Mouse (Mus musculus): ENCODE measurements around the gene Fbxl13.
A peak's percentile ranks its signal among the peaks of the same experiment; 100 is the strongest.
"Not testable (repeated sequence)": the region's sequence is repeated elsewhere in the genome, so short reads cannot be mapped to it uniquely, and the experiment has no call there.

Gene Fbxl13

DNA sequence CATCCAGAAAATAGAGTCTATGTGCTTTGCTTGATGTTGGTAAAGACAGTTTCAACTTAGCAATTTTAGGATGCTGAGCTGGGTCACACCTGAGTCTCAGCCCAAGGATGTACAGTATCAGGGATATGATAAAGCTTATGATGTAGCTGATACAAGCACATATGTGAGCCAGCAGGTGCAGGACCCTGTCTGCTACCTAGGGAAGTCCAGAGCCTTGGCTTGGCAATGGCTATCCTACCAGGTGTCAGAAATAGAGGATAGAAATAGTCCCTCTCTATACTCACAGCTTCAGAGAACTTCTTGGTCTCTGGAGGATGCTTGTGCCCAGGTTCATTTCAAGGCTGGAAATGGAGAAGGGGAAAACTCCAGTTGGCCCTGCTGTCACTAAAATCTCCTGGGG lies 19.5 kb downstream of the Fbxl13 start:
- DNase-seq (ENCODE audit: low read depth, low spot score): no peak
- no peaks in the 10 kb centered on the region for H3K36me3 ChIP-seq (ENCODE audit: control insufficient read depth, insufficient read depth, low read length, poor library complexity, severe bottlenecking)

DNA sequence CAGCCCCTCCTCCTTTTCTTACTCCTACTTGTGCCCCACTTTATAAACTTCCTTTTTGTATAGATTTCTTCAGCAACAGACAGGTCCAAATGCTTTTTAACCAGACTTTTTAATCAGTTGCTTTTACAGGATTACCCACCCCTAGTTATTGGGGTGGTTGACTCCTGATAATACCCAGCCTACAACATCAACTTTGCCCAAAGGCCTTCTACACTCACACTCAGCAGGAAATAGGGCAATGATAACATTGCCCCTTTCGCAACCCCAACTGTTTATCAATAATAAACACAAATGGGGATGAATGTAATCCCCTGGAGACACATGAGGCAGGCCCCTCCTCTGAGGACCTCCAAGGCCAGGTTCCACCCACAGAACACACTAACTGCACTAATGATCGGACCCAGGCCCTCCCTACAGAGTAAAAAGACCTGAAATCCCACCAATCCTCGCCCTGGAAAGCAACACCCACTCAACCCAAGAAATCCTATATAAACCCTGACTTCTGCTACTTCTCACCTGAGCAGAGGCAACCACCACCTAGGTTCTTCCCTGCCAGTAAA lies 28.9 kb downstream of the Fbxl13 start:
- Histone ChIP-seq H3K27me3 (ENCODE audit: control insufficient read depth, insufficient read depth, low read length, poor library complexity, severe bottlenecking) (no peaks in the 10 kb centered on the region), H3K36me3 (ENCODE audit: control insufficient read depth, insufficient read depth, low read length, poor library complexity, severe bottlenecking) (no peaks in the 10 kb centered on the region)
- DNase-seq (ENCODE audit: low read depth, low spot score): no peak

More for the DNA sequence above, 19.5 kb downstream of the Fbxl13 start:
- no peaks in the 10 kb centered on the region for H3K27me3 ChIP-seq (ENCODE audit: control insufficient read depth, insufficient read depth, low read length, poor library complexity, severe bottlenecking)

DNA sequence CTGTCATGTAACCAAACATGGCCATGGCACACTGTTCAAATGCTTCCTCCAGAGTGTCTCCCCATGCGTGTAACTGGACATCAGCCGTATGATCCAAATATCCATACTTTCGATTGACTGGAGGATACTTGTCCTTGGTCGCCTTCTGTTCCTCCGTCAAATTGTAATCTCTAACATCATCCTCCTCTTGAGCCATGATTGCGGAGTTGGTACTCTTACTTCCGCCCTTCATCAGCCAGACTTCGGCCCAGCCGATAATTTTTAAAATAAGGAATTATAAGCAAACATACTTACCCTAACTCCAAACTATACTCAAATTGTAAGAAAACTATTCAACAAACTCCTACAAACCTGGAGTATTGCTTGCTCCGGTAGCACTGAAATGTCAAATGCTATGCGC lies 31.1 kb downstream of the Fbxl13 start:
- H3K27me3 ChIP-seq (ENCODE audit: control insufficient read depth, insufficient read depth, low read length, poor library complexity, severe bottlenecking); DNase-seq (ENCODE audit: low read depth, low spot score); H3K36me3 ChIP-seq (ENCODE audit: control insufficient read depth, insufficient read depth, low read length, poor library complexity, severe bottlenecking): not testable (repeated sequence)

DNA sequence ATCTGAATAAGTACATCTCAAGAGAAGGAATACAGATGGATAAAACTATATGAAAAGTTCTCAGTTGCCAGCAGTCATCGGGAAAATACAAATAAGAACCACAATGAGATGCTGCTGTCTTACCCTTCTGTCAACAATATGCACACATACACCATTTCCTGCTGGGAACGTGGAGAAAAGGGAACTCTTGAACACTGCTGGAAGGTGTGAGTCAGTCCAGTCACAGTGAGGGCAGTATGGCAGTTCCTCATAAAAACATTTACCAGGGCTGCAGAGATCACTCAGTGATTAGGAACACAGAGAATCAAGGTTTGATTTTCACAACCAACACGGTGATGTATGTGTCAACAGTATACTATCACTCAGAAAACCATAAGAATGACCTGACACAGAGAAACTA lies 34.4 kb downstream of the Fbxl13 start:
- DNase-seq (ENCODE audit: low read depth, low spot score): no peak
- H3K27me3 ChIP-seq (ENCODE audit: control insufficient read depth, insufficient read depth, low read length, poor library complexity, severe bottlenecking): no peaks in the 10 kb centered on the region
- H3K36me3 ChIP-seq (ENCODE audit: control insufficient read depth, insufficient read depth, low read length, poor library complexity, severe bottlenecking): no peaks in the 10 kb centered on the region

DNA sequence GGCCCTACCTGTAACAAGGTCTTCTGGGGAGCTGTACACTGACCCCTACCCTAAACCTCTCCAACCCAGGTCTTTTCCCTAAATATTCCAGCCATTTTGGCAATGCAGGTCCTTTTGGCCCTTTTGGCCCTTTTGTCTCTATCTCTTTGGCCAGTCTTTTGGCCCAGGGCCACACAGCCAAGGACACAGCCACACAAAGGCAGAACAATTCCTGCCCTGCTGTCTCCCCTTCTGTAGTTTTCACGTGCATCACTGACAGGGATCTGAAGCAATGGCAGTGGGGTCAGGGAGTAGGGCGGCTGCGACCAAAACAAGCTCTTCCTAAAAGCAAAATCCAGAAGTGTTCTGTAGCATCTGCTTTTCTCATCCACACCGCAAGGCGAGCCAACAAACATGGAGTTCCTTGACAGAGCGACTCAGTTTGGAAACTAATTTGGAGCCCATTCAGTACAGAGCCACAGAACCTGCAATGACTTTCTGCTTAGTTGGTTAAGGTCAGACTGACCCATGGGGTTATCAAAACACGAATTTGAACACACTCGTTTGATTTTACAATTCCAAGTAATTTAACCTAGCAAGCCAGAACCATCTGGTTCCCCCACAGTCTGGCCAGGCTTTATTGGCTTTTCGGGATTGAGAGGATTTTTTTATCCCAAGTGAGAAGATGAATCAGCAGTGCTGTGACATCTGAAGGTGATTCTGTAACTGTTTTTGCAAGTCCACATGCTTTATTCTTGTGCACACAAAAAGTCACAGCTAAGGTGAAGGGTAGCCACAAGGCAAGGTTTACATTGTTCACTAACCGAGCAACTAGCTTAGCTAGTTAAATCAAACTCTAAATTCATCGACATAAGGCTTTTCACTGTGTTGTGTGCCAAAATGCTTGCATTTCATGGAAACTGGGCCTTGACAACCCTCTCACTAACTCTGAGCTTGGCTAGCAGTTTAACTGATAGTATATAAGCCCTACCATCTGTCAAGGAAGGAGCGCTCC lies 36.8 kb downstream of the Fbxl13 start:
- no peak for DNase-seq (ENCODE audit: low read depth, low spot score)
- Histone ChIP-seq H3K36me3 (ENCODE audit: control insufficient read depth, insufficient read depth, low read length, poor library complexity, severe bottlenecking) (no peaks in the 10 kb centered on the region), H3K27me3 (ENCODE audit: control insufficient read depth, insufficient read depth, low read length, poor library complexity, severe bottlenecking) (no peaks in the 10 kb centered on the region)

DNA sequence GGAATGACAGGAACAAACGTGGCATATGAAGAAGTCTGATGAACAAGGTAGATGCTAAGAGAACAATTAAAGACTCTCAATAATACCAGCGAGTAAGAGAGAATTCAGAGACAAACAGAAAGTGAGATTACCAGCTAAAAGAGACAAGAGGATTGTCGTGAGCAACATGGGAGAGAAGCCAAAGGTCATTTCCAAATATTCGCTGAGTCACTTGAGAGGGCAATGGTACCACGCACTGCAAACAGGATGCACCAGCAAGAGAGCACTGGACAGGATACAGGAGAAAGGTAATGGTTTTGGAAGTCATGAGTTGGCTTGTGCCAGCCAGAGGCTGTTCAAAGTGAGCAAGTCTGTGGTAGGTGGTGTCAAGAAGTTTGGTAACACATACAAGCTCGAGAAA lies 39.5 kb downstream of the Fbxl13 start:
- DNase-seq (ENCODE audit: low read depth, low spot score): no peak
- no peaks in the 10 kb centered on the region for H3K36me3 ChIP-seq (ENCODE audit: control insufficient read depth, insufficient read depth, low read length, poor library complexity, severe bottlenecking)
- no peaks in the 10 kb centered on the region for H3K27me3 ChIP-seq (ENCODE audit: control insufficient read depth, insufficient read depth, low read length, poor library complexity, severe bottlenecking)

DNA sequence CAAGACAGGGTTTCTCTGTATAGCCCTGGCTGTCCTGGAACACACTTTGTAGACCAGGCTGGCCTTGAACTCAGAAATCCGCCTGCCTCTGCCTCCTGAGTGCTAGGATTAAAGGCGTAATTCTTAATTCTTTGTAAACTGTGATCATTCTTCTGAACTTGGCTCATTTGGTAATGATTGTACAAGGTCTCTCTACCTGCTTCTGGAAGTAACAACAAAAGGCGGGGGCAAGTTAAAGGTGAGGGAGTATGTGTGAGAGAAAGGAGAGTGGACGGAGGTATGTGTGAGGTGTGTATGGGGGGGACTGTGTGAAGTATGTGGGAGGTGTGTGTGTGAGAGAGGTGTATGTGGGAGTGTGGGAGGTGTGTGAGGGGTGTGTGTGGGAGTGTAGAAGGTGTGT lies 45.5 kb downstream of the Fbxl13 start:
- H3K36me3 ChIP-seq (ENCODE audit: control insufficient read depth, insufficient read depth, low read length, poor library complexity, severe bottlenecking): no peaks in the 10 kb centered on the region
- H3K27me3 ChIP-seq (ENCODE audit: control insufficient read depth, insufficient read depth, low read length, poor library complexity, severe bottlenecking): no peaks in the 10 kb centered on the region
- no peak for DNase-seq (ENCODE audit: low read depth, low spot score)

DNA sequence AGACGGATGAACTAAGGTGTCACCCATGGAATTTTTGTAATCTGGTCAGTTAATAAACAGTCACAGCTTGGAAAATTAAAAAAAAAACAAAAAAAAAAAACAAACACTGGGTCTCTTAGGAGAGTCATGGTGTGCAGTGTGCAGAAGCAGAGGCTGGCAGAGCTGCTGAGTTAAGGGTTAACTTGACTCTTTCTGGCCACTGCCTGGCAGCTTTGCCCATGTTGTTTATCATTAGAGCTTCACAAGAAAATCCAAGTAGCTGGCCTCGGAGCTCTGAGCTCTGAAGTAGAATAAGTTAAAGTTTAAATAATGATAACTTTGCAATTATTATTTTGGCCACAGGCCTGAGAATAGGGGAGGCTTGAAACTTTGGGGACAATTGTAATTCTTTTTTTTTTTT lies 45.9 kb downstream of the Fbxl13 start:
- H3K36me3 ChIP-seq (ENCODE audit: control insufficient read depth, insufficient read depth, low read length, poor library complexity, severe bottlenecking); DNase-seq (ENCODE audit: low read depth, low spot score); H3K27me3 ChIP-seq (ENCODE audit: control insufficient read depth, insufficient read depth, low read length, poor library complexity, severe bottlenecking): not testable (repeated sequence)

DNA sequence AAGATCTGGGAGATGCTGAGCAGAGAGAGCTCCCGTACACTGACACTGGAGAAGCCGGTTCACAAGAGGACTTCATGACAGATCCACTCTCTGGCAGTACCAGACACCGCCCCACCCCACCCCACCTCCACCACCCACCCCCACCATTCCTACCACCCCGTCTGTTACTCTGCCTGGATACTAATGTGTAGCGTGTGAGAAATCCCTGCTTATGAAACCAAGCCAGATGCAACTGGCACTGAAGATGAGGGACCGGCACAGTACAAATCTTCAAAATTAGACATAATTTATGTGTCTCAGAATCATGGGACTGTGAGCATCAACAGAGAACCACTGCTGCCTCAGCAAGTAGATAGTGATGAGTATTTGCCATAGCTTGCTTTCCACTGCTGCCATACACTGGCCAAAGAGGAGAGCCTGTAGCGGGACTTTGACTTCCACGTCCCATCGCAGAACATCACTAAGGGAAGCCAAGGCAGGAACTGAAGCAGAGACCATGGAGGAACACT lies 52.2 kb downstream of the Fbxl13 start:
- no peak for DNase-seq (ENCODE audit: low read depth, low spot score)
- peaks cover 2% of the 10 kb centered on the region; the same call in 1 of the 2 replicates for H3K27me3 ChIP-seq (ENCODE audit: control insufficient read depth, insufficient read depth, low read length, poor library complexity, severe bottlenecking)
- H3K36me3 ChIP-seq (ENCODE audit: control insufficient read depth, insufficient read depth, low read length, poor library complexity, severe bottlenecking): no peaks in the 10 kb centered on the region

DNA sequence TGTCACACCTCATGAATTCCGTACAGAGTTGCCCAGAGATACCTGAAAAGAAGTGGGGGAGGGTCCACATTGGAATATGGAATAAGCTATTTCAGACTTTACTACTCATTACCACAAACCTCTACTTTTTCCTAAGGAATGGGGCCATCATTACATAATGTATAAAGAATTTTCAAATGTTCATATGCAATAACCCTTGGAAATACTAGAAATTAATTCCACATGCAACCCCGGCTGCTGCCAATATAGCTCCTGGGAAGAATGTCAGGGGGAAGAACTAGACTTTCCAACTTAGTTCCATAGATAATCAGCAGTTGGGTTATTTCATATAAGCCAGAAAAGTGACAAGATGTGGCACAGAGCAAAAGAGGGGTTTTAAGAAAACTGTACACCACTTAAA lies 53.3 kb downstream of the Fbxl13 start:
- Histone ChIP-seq H3K27me3 (ENCODE audit: control insufficient read depth, insufficient read depth, low read length, poor library complexity, severe bottlenecking) (peaks cover 2% of the 10 kb centered on the region; the same call in 1 of the 2 replicates), H3K36me3 (ENCODE audit: control insufficient read depth, insufficient read depth, low read length, poor library complexity, severe bottlenecking) (no peaks in the 10 kb centered on the region)
- DNase-seq (ENCODE audit: low read depth, low spot score): no peak

DNA sequence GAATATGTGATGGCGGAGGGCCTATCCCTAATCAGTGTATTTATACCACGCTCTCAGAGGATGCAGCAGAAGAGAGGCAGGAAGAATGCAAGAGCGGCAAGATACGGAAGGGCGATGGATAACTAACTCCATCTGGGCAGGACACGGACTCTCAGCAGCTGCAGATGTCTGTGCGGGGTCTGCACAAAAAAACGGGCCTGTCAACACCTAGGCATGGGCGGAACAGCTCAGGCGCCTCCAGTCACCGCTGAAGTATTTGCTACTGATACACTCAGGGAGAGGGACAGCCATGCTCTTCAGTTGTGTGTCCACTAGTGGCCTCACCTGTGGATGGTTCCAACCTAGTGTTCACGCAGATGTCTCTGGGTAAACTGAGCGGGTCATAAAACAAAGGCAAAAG lies 57.2 kb downstream of the Fbxl13 start:
- peaks cover 2% of the 10 kb centered on the region; the same call in 1 of the 2 replicates for H3K27me3 ChIP-seq (ENCODE audit: control insufficient read depth, insufficient read depth, low read length, poor library complexity, severe bottlenecking)
- H3K36me3 ChIP-seq (ENCODE audit: control insufficient read depth, insufficient read depth, low read length, poor library complexity, severe bottlenecking): no peaks in the 10 kb centered on the region
- no peak for DNase-seq (ENCODE audit: low read depth, low spot score)

DNA sequence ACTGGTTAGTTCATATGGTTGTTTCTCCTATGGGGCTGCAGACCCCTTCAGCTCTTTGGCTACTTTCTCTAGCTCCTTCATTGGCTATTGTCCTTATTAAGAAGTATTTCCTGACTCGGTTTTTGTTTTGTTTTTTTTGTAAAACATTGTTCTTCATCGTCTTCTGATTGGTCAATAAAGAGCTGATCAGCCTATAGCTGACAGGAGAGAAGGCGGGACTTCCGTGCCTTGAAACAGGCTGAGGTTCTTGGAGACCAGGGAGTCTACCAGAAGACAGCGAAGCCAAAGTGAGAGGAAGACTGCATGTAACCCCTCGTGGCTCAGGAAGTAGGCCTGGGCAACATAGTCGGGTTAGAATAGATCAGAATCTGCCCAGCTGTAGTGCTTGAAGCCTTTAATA lies 57.8 kb downstream of the Fbxl13 start:
- Histone ChIP-seq H3K36me3 (ENCODE audit: control insufficient read depth, insufficient read depth, low read length, poor library complexity, severe bottlenecking) (no peaks in the 10 kb centered on the region), H3K27me3 (ENCODE audit: control insufficient read depth, insufficient read depth, low read length, poor library complexity, severe bottlenecking) (peaks cover 2% of the 10 kb centered on the region; the same call in 1 of the 2 replicates)
- DNase-seq (ENCODE audit: low read depth, low spot score): no peak

DNA sequence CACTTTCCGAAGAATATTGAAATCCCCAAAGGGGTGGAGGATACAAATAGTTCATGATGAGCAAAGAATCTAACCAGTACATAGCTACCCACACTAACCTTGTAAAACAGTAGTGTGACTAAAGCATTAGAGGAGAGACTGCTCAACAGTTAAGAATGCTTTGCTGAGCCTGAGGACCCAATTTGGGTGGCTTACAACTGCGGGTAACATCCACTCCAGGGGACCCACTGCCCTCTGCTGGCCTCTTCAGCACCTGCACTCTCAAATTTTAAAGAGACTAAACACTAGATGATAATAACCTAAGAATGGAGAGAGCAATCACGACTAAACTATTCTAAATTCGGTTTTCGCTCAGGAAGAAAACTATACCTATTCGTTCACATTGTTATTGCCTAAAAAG lies 58.7 kb downstream of the Fbxl13 start:
- H3K27me3 ChIP-seq (ENCODE audit: control insufficient read depth, insufficient read depth, low read length, poor library complexity, severe bottlenecking): peaks cover 2% of the 10 kb centered on the region; the same call in 1 of the 2 replicates
- no peaks in the 10 kb centered on the region for H3K36me3 ChIP-seq (ENCODE audit: control insufficient read depth, insufficient read depth, low read length, poor library complexity, severe bottlenecking)
- peak; percentile 74 for DNase-seq (ENCODE audit: low read depth, low spot score)

DNA sequence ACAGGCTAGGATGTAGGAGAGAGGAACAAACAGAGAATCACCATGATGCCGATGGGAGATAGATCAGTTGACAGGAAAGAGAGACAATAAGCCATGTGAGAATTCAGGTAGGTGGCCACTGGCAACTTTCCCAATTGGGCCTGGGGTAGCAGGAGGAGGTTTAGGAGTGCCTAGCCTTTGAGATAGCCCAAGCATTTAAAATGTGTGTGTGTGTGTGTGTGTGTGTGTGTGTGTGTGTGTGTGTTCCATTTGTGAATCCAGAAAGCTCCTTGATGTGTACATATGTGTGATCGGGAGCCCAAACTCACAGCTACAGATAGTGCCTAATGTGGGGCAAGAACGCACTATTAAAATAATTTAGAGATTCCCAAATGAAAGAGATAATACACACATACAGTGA lies 67.3 kb downstream of the Fbxl13 start:
- H3K27me3 ChIP-seq (ENCODE audit: control insufficient read depth, insufficient read depth, low read length, poor library complexity, severe bottlenecking): no peaks in the 10 kb centered on the region
- no peak for DNase-seq (ENCODE audit: low read depth, low spot score)
- H3K36me3 ChIP-seq (ENCODE audit: control insufficient read depth, insufficient read depth, low read length, poor library complexity, severe bottlenecking): no peaks in the 10 kb centered on the region

DNA sequence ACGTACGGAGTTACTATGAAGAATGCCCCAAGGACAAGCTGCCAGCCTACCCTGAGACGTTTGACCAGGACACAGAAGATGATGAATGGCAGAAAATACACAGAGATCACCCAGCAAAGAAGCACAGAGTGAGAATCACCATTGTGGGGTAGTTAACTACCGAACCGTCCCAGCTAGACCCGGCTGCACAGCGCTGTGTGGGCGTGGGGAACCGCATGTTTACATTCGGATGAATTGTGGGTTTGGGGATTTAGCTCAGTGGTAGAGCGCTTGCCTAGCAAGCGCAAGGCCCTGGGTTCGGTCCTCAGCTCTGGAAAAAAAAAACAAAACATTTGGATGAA lies 70.3 kb downstream of the Fbxl13 start:
- no peaks in the 10 kb centered on the region for H3K36me3 ChIP-seq (ENCODE audit: control insufficient read depth, insufficient read depth, low read length, poor library complexity, severe bottlenecking)

More for the DNA sequence above, 70.3 kb downstream of the Fbxl13 start:
- no peak for DNase-seq (ENCODE audit: low read depth, low spot score)
- no peaks in the 10 kb centered on the region for H3K27me3 ChIP-seq (ENCODE audit: control insufficient read depth, insufficient read depth, low read length, poor library complexity, severe bottlenecking)
